Mouse (Mus musculus) midbrain, embryonic 15.5 days (tissue): ENCODE data around the gene Gm3646. TPM values are rescaled to one million over a fixed set of nuclear protein-coding genes. Genes with fewer than 3 reads are reported as not detected.
A peak's percentile ranks its signal among the peaks of the same experiment; 100 is the strongest.

ENCODE experiments used
- ATAC-seq: fragments of 200-750 bp; cut with Nextera tagmentation; replicated peaks from 2 replicates; pipeline ENCODE4 v1.8.0; 2017; ENCODE audit warnings: moderate TSS enrichment
- H3K27ac ChIP-seq: fragments of 300-500 bp; sonication (generic); 2 replicates; pipeline ENCODE4 v1.5.1; 2015; ENCODE audit warnings: mild to moderate bottlenecking, inconsistent platforms
- H3K27me3 ChIP-seq: fragments of 300-500 bp; sonication (generic); replicated peaks from 2 replicates; pipeline ENCODE4 v1.6.1; 2015; ENCODE audit warnings: inconsistent platforms
- H3K36me3 ChIP-seq: fragments of 300-500 bp; sonication (generic); replicated peaks from 2 replicates; pipeline ENCODE4 v1.6.1; 2015; ENCODE audit warnings: inconsistent platforms
- H3K4me1 ChIP-seq: fragments of 300-500 bp; sonication (generic); 2 replicates; pipeline ENCODE4 v1.6.1; 2015; ENCODE audit warnings: inconsistent platforms
- H3K4me2 ChIP-seq: fragments of 300-500 bp; sonication (generic); 2 replicates; pipeline ENCODE4 v1.6.1; 2015; ENCODE audit warnings: inconsistent platforms, mild to moderate bottlenecking, moderate library complexity
- H3K4me3 ChIP-seq: fragments of 300-500 bp; sonication (generic); 2 replicates; pipeline ENCODE4 v1.5.1; 2015; ENCODE audit warnings: mild to moderate bottlenecking, inconsistent platforms
- H3K9ac ChIP-seq: fragments of 300-500 bp; sonication (generic); 2 replicates; pipeline ENCODE4 v1.6.1; 2015; ENCODE audit warnings: mild to moderate bottlenecking, inconsistent platforms
- H3K9me3 ChIP-seq: fragments of 300-500 bp; sonication (generic); 2 replicates; pipeline ENCODE4 v1.6.1; 2016; ENCODE audit warnings: inconsistent platforms
- WGBS: fragments of 180-500 bp; shearing (Covaris S2); methylation state at CpG from one replicate; pipeline ENCODE4 v1.1.7; 2015; ENCODE audit warnings: mixed read lengths; 5-methylcytosine and 5-hydroxymethylcytosine counted together
- polyA plus RNA-seq: library from polyadenylated mRNA; unstranded; fragments of >200 nt; fragmentation: Nextera tagmentation; extraction: Ambion mirVana; gene quantifications from 2 replicates; pipeline ENCODE4 v1.2.1, GENCODE M21; 2015

Gm3646 gene
- polyA plus RNA-seq, 1 experiment from 2014 or later, result not detected

GRCm38 (mm10) chr1:39773551-39773950 is 31.6 kb downstream of the Gm3646 start:
- H3K4me1 ChIP-seq, result no peaks in the 10 kb centered on the region
- no peak overlapping the region for H3K27ac ChIP-seq
- no peaks in the 10 kb centered on the region for H3K9me3 ChIP-seq
- no peaks in the 10 kb centered on the region for H3K27me3 ChIP-seq
- no peak overlapping the region for H3K4me2 ChIP-seq
- WGBS, result 73% methylated on average over 5 of the region's 5 CpGs
- ATAC-seq, result no peak
- H3K36me3 ChIP-seq, result no peaks in the 10 kb centered on the region
- no peak overlapping the region for H3K9ac ChIP-seq
- H3K4me3 ChIP-seq, result no peak overlapping the region

- H3K4me3 ChIP-seq, result no peak overlapping the region
- no peaks in the 10 kb centered on the region for H3K4me1 ChIP-seq
- H3K9ac ChIP-seq, result no peak overlapping the region
- no peak overlapping the region for H3K27ac ChIP-seq
- no peaks in the 10 kb centered on the region for H3K9me3 ChIP-seq
- ATAC-seq, result 0 out of 2 replicates have a peak, but pooled peaks have one; percentile 30
- no peaks in the 10 kb centered on the region for H3K27me3 ChIP-seq
- WGBS, result 16% methylated on average over 3 of the region's 3 CpGs
- no peaks in the 10 kb centered on the region for H3K36me3 ChIP-seq
- no peak overlapping the region for H3K4me2 ChIP-seq
These were observed 32.6 kb downstream of the Gm3646 start for GRCm38 (mm10) chr1:39772401-39773095.

- 74% methylated on average over 5 of the region's 5 CpGs for WGBS
- no peak for ATAC-seq
These were observed 34.7 kb downstream of the Gm3646 start for GRCm38 (mm10) chr1:39770436-39770835.

GRCm38 (mm10) chr1:39768017-39768416 is 37.1 kb downstream of the Gm3646 start:
- H3K9ac ChIP-seq, result no peak overlapping the region
- H3K27me3 ChIP-seq, result no peaks in the 10 kb centered on the region
- H3K4me1 ChIP-seq, result no peaks in the 10 kb centered on the region
- no peaks in the 10 kb centered on the region for H3K36me3 ChIP-seq
- WGBS, result 89% methylated on average over 3 of the region's 3 CpGs
- H3K4me3 ChIP-seq, result no peak overlapping the region
- no peak for ATAC-seq
- no peak overlapping the region for H3K27ac ChIP-seq
- H3K4me2 ChIP-seq, result no peak overlapping the region
- H3K9me3 ChIP-seq, result no peaks in the 10 kb centered on the region

More at GRCm38 (mm10) chr1:39770436-39770835, 34.7 kb downstream of the Gm3646 start:
- Histone ChIP-seq H3K36me3 (no peaks in the 10 kb centered on the region), H3K4me2 (no peak overlapping the region), H3K4me1 (no peaks in the 10 kb centered on the region), H3K9ac (no peak overlapping the region), H3K4me3 (no peak overlapping the region), H3K27me3 (no peaks in the 10 kb centered on the region), H3K9me3 (no peaks in the 10 kb centered on the region), H3K27ac (no peak overlapping the region)

- Histone ChIP-seq H3K36me3 (no peaks in the 10 kb centered on the region), H3K9me3 (no peaks in the 10 kb centered on the region), H3K27me3 (no peaks in the 10 kb centered on the region), H3K4me3 (no peak overlapping the region), H3K27ac (no peak overlapping the region), H3K9ac (no peak overlapping the region), H3K4me2 (no peak overlapping the region), H3K4me1 (peaks cover 13% of the 10 kb centered on the region)
- WGBS, result 80% methylated on average over 7 of the region's 7 CpGs
- ATAC-seq, result no peak
These were observed 39.2 kb downstream of the Gm3646 start for GRCm38 (mm10) chr1:39765854-39766493.

- no peak overlapping the region for H3K4me3 ChIP-seq
- ATAC-seq, result 0 out of 2 replicates have a peak, but pooled peaks have one; percentile 60
- no peaks in the 10 kb centered on the region for H3K36me3 ChIP-seq
- H3K4me2 ChIP-seq, result peak overlapping the region; percentile 24; the same call in 1 of the 2 replicates
- H3K27ac ChIP-seq, result peak overlapping the region; percentile 58
- H3K27me3 ChIP-seq, result no peaks in the 10 kb centered on the region
- H3K9ac ChIP-seq, result no peak overlapping the region
- 7% methylated on average over 10 of the region's 10 CpGs for WGBS
- no peaks in the 10 kb centered on the region for H3K9me3 ChIP-seq
- H3K4me1 ChIP-seq, result peaks cover 13% of the 10 kb centered on the region
These were observed 43.1 kb downstream of the Gm3646 start for GRCm38 (mm10) chr1:39762025-39762370.

- Histone ChIP-seq H3K36me3 (no peaks in the 10 kb centered on the region), H3K27ac (peak overlapping the region; percentile 58), H3K9ac (no peak overlapping the region), H3K4me3 (no peak overlapping the region), H3K4me1 (peaks cover 13% of the 10 kb centered on the region), H3K27me3 (no peaks in the 10 kb centered on the region), H3K9me3 (no peaks in the 10 kb centered on the region), H3K4me2 (peak overlapping the region; percentile 24; the same call in 1 of the 2 replicates)
- ATAC-seq, result peak; percentile 70
- WGBS, result 7% methylated on average over 22 of the region's 22 CpGs
These were observed 43.7 kb downstream of the Gm3646 start for GRCm38 (mm10) chr1:39761211-39762024.

- H3K4me1 ChIP-seq, result peaks cover 13% of the 10 kb centered on the region
- no peak overlapping the region for H3K27ac ChIP-seq
- WGBS, result 75% methylated on average over 6 of the region's 6 CpGs
- H3K9me3 ChIP-seq, result no peaks in the 10 kb centered on the region
- no peaks in the 10 kb centered on the region for H3K36me3 ChIP-seq
- H3K9ac ChIP-seq, result no peak overlapping the region
- no peak overlapping the region for H3K4me3 ChIP-seq
- no peak overlapping the region for H3K4me2 ChIP-seq
- no peaks in the 10 kb centered on the region for H3K27me3 ChIP-seq
- ATAC-seq, result no peak
These were observed 44.9 kb downstream of the Gm3646 start for GRCm38 (mm10) chr1:39760181-39760715.

- Histone ChIP-seq H3K27ac (no peak overlapping the region), H3K4me2 (no peak overlapping the region), H3K9ac (no peak overlapping the region), H3K9me3 (no peaks in the 10 kb centered on the region), H3K27me3 (no peaks in the 10 kb centered on the region), H3K4me1 (peaks cover 13% of the 10 kb centered on the region), H3K36me3 (no peaks in the 10 kb centered on the region), H3K4me3 (no peak overlapping the region)
- no peak for ATAC-seq
- 56% methylated on average over 9 of the region's 9 CpGs for WGBS
These were observed 45.6 kb downstream of the Gm3646 start for GRCm38 (mm10) chr1:39759231-39760175.

GRCm38 (mm10) chr1:39758244-39758643 is 46.9 kb downstream of the Gm3646 start:
- no peak overlapping the region for H3K4me2 ChIP-seq
- no peaks in the 10 kb centered on the region for H3K9me3 ChIP-seq
- no peak overlapping the region for H3K27ac ChIP-seq
- 80% methylated on average over 9 of the region's 9 CpGs for WGBS
- no peaks in the 10 kb centered on the region for H3K27me3 ChIP-seq
- no peaks in the 10 kb centered on the region for H3K36me3 ChIP-seq
- H3K9ac ChIP-seq, result no peak overlapping the region
- H3K4me1 ChIP-seq, result peaks cover 13% of the 10 kb centered on the region
- H3K4me3 ChIP-seq, result no peak overlapping the region
- no peak for ATAC-seq

GRCm38 (mm10) chr1:39756952-39757351 is 48.2 kb downstream of the Gm3646 start:
- no peak for ATAC-seq
- Histone ChIP-seq H3K4me3 (no peak overlapping the region), H3K9ac (no peak overlapping the region), H3K4me2 (no peak overlapping the region), H3K27me3 (no peaks in the 10 kb centered on the region), H3K9me3 (no peaks in the 10 kb centered on the region), H3K4me1 (peaks cover 10% of the 10 kb centered on the region), H3K27ac (no peak overlapping the region), H3K36me3 (no peaks in the 10 kb centered on the region)
- 87% methylated on average over 11 of the region's 11 CpGs for WGBS
